Mouse (Mus musculus) neural tube, embryonic 14.5 days (tissue): ENCODE results near the gene Gm20388. TPM values are rescaled to one million over a fixed set of nuclear protein-coding genes. Genes with fewer than 3 reads are reported as not detected.

Experiments
- ATAC-seq: fragments of 200-750 bp; cut with Nextera tagmentation; 2 replicates; pipeline ENCODE4 v1.8.0; 2017; ENCODE audit warnings: low read depth, mild to moderate bottlenecking, moderate TSS enrichment, moderate library complexity
- H3K27ac ChIP-seq: fragments of 300-500 bp; sonication (generic); 2 replicates; pipeline ENCODE4 v1.5.1; 2014; ENCODE audit warnings: low read depth, mild to moderate bottlenecking, control low read depth, low read length, moderate library complexity, mixed read lengths
- H3K27me3 ChIP-seq: fragments of 300-500 bp; sonication (generic); 2 replicates; pipeline ENCODE4 v1.6.1; 2014; ENCODE audit warnings: low read length; ENCODE audit not compliant: control insufficient read depth, insufficient read depth
- H3K36me3 ChIP-seq: fragments of 300-500 bp; sonication (generic); 2 replicates; pipeline ENCODE4 v1.6.1; 2014; ENCODE audit warnings: low read length, mixed read lengths; ENCODE audit not compliant: control insufficient read depth, insufficient read depth
- H3K4me1 ChIP-seq: fragments of 300-500 bp; sonication (generic); 2 replicates; pipeline ENCODE4 v1.6.1; 2014; ENCODE audit warnings: low read length; ENCODE audit not compliant: control insufficient read depth, insufficient read depth
- H3K4me2 ChIP-seq: fragments of 300-500 bp; sonication (generic); 2 replicates; pipeline ENCODE4 v1.6.1; 2014; ENCODE audit warnings: mild to moderate bottlenecking, low read depth, low read length, control low read depth
- H3K4me3 ChIP-seq: fragments of 300-500 bp; sonication (generic); 2 replicates; pipeline ENCODE4 v1.5.1; 2014; ENCODE audit warnings: low read depth, low read length, control low read depth, mixed read lengths
- H3K9ac ChIP-seq: fragments of 300-500 bp; sonication (generic); replicated peaks from 2 replicates; pipeline ENCODE4 v1.6.1; 2014; ENCODE audit warnings: low read depth, mild to moderate bottlenecking, control low read depth, low read length, mixed read lengths
- H3K9me3 ChIP-seq: fragments of 300-500 bp; sonication (generic); 2 replicates; pipeline ENCODE4 v1.6.1; 2016; ENCODE audit warnings: low read length; ENCODE audit not compliant: control insufficient read depth
- WGBS: fragments of 180-500 bp; shearing (Covaris S2); extraction: QIAGEN DNeasy Blood & Tissue Kit; methylation state at CpG from one replicate; pipeline ENCODE4 v1.1.7; 2014; 5-methylcytosine and 5-hydroxymethylcytosine counted together
- microRNA counts: library from miRNA; unstranded; fragments of <30 nt; microRNA quantifications from one replicate; lab custom pipeline; 2016
- microRNA-seq: library from miRNA; unstranded; fragments of <30 nt; microRNA quantifications from one replicate; pipeline ENCODE4, GENCODE M21; 2016
- polyA plus RNA-seq: library from polyadenylated mRNA; unstranded; fragments of >200 nt; fragmentation: Nextera tagmentation; extraction: Ambion mirVana; gene quantifications from 2 replicates; pipeline ENCODE4 v1.2.1, GENCODE M21; 2014

Gm20388 gene
- polyA plus RNA-seq, 1 experiment from 2014 or later = 10.3 TPM

- ATAC-seq = no peak
- WGBS = 74% methylated on average over 7 of the region's 7 CpGs
- Histone ChIP-seq H3K4me1 (no peaks in the 10 kb centered on the region), H3K36me3 (no peaks in the 10 kb centered on the region), H3K9me3 (no peaks in the 10 kb centered on the region), H3K4me3 (no peak overlapping the region), H3K27ac (no peak overlapping the region), H3K9ac (no peak overlapping the region), H3K4me2 (no peak overlapping the region), H3K27me3 (no peaks in the 10 kb centered on the region)
These were observed 4484.3 kb downstream of the Gm20388 start for GRCm38 (mm10) chr8:124394951-124395350.

MicroRNA genes within 50 kb of the gene (microRNA counts, 519-probe panel; counts per million panel counts)
- not detected for microRNA mmu-miR-1967 (lab: Ali Mortazavi, UCI)

Small RNA genes within 50 kb of the gene (microRNA-seq; reads per million reads assigned to microRNA genes)
- gene Gm22715 (not detected), gene Gm24366 (not detected), gene Gm27530 (not detected), gene Mir1967 (not detected), gene Mir6396 (not detected), gene Mir7079 (not detected), gene Mir7080 (not detected), gene Mir7237 (not detected), gene Mir7687 (0.85 reads per million)

Other genes with a start within 250 kb of the Gm20388 start
- 3.2 and 3.7 TPM in 2 replicates for gene Wfdc1, start 244.5 kb upstream of the Gm20388 start, polyA plus RNA-seq
- 0.08 and 0.10 TPM in 2 replicates for gene Atp2c2, start 210.8 kb upstream of the Gm20388 start, polyA plus RNA-seq
- gene Tldc1, start 132.4 kb upstream of the Gm20388 start, polyA plus RNA-seq = 8.1 and 8.9 TPM in 2 replicates
- 228 and 232 TPM in 2 replicates for gene Cotl1, start 70.3 kb upstream of the Gm20388 start, polyA plus RNA-seq
- gene Klhl36, start 48.6 kb upstream of the Gm20388 start, polyA plus RNA-seq = 15.3 and 15.5 TPM in 2 replicates
- gene Usp10, start 481 bp upstream of the Gm20388 start, polyA plus RNA-seq = 100 and 111 TPM in 2 replicates
- 0.36 and 1.9 TPM in 2 replicates for gene Crispld2, start 81.6 kb downstream of the Gm20388 start, polyA plus RNA-seq
- gene Zdhhc7, start 190.6 kb downstream of the Gm20388 start, polyA plus RNA-seq = 21.3 and 26.2 TPM in 2 replicates
- 35.3 and 36.9 TPM in 2 replicates for gene 6430548M08Rik, start 203.3 kb downstream of the Gm20388 start, polyA plus RNA-seq